Mouse (Mus musculus) CH12.LX (cell line): ENCODE data around the gene Sh3bp5l. TPM values are rescaled to one million over a fixed set of nuclear protein-coding genes. Genes with fewer than 3 reads are reported as not detected.
A peak's percentile ranks its signal among the peaks of the same experiment; 100 is the strongest.

ENCODE experiments used
- DNase-seq: peaks from one replicate; pipeline ENCODE4 v3.0.0-alpha.2; 2013; ENCODE audit errors: extremely low read depth
- H3K27ac ChIP-seq: 2 replicates; pipeline ENCODE4 v1.5.1; 2012; ENCODE audit warnings: low read depth, mild to moderate bottlenecking, control low read depth, moderate library complexity; ENCODE audit not compliant: insufficient read depth
- H3K27me3 ChIP-seq: replicated peaks from 2 replicates; pipeline ENCODE3; 2012; ENCODE audit warnings: inconsistent platforms
- H3K36me3 ChIP-seq, 2 experiments: replicated peaks in 1 of 2; 2 replicates each; pipeline versions ENCODE3 to v1.6.1; 2012; ENCODE audit warnings: inconsistent platforms in 1 of 2, low read length in 1 of 2, mild to moderate bottlenecking in 1 of 2, mixed read lengths in 1 of 2, moderate library complexity in 1 of 2; ENCODE audit not compliant: control insufficient read depth in 1 of 2, insufficient read depth in 1 of 2
- H3K4me1 ChIP-seq, 2 experiments: 2 replicates each; pipeline ENCODE4 v1.6.1; 2012; ENCODE audit warnings: inconsistent platforms in 1 of 2, moderate library complexity in 1 of 2; ENCODE audit not compliant: insufficient read depth in 2 of 2, control insufficient read depth in 1 of 2
- H3K4me2 ChIP-seq: 2 replicates; pipeline ENCODE4 v1.6.1; 2012; ENCODE audit warnings: low read depth, mild to moderate bottlenecking, control low read depth; ENCODE audit not compliant: poor library complexity, insufficient read depth, severe bottlenecking
- H3K4me3 ChIP-seq, 3 experiments: fragments of 150-350 bp in 1 of 3; sonication (generic) in 1 of 3; replicated peaks in 1 of 3; 2 replicates each; pipeline versions ENCODE3 to v1.5.1; 2011 to 2012; ENCODE audit warnings: low read depth in 2 of 3, low read length in 2 of 3, mild to moderate bottlenecking in 2 of 3, moderate library complexity in 2 of 3, control low read depth in 1 of 3, improper control_type of control experiment in 1 of 3, inconsistent platforms in 1 of 3, mixed read lengths in 1 of 3; ENCODE audit not compliant: poor library complexity in 1 of 3
- H3K79me2 ChIP-seq: replicated peaks from 2 replicates; pipeline ENCODE4 v1.6.1; 2012; ENCODE audit warnings: mild to moderate bottlenecking, moderate library complexity; ENCODE audit not compliant: control insufficient read depth, poor library complexity, insufficient read depth, severe bottlenecking; ENCODE audit errors: extremely low read depth
- H3K9ac ChIP-seq: 2 replicates; pipeline ENCODE4 v1.6.1; 2012; ENCODE audit warnings: low read depth, mild to moderate bottlenecking, control low read depth, moderate library complexity; ENCODE audit not compliant: insufficient read depth
- H3K9me3 ChIP-seq: replicated peaks from 2 replicates; pipeline ENCODE3; 2012; ENCODE audit warnings: low read length, inconsistent platforms, mixed read lengths
- BHLHE40 ChIP-seq: IDR thresholded peaks from 2 replicates; pipeline ENCODE4 v1.6.1; 2011; ENCODE audit warnings: mild to moderate bottlenecking, low read depth, low read length, improper control_type of control experiment
- CHD2 ChIP-seq: IDR thresholded peaks from 2 replicates; pipeline ENCODE4 v1.6.1; 2011; ENCODE audit warnings: low read length, improper control_type of control experiment
- E2F4 ChIP-seq: IDR thresholded peaks from 2 replicates; pipeline ENCODE4 v1.6.1; 2011; ENCODE audit warnings: low read depth, low read length, improper control_type of control experiment; ENCODE audit not compliant: insufficient replicate concordance
- ETS1 ChIP-seq: conservative IDR thresholded peaks from 2 replicates; pipeline ENCODE4 v1.6.1; 2012; ENCODE audit warnings: low read depth, mild to moderate bottlenecking, inconsistent platforms, low read length, improper control_type of control experiment, moderate library complexity
- GABPA ChIP-seq: IDR thresholded peaks from 2 replicates; pipeline ENCODE4 v1.6.1; 2012; ENCODE audit warnings: low read depth, low read length, improper control_type of control experiment, inconsistent platforms; ENCODE audit not compliant: insufficient replicate concordance
- IRF4 ChIP-seq: IDR thresholded peaks from 2 replicates; pipeline ENCODE4 v1.6.1; 2014; ENCODE audit warnings: low read depth, mild to moderate bottlenecking, inconsistent platforms, low read length, improper control_type of control experiment
- JUN ChIP-seq: IDR thresholded peaks from 2 replicates; pipeline ENCODE4 v1.6.1; 2011; ENCODE audit warnings: low read depth, mild to moderate bottlenecking, low read length, improper control_type of control experiment, moderate library complexity; ENCODE audit not compliant: insufficient read depth
- KAT2A ChIP-seq: IDR thresholded peaks from 2 replicates; pipeline ENCODE4 v1.6.1; 2012; ENCODE audit warnings: low read length, improper control_type of control experiment, inconsistent platforms; ENCODE audit not compliant: insufficient replicate concordance
- MAFK ChIP-seq: IDR thresholded peaks from 2 replicates; pipeline ENCODE4 v1.6.1; 2011; ENCODE audit warnings: low read length, improper control_type of control experiment; ENCODE audit not compliant: insufficient replicate concordance
- MAX ChIP-seq: IDR thresholded peaks from 2 replicates; pipeline ENCODE4 v1.6.1; 2011; ENCODE audit warnings: low read length, improper control_type of control experiment
- MAZ ChIP-seq: IDR thresholded peaks from 2 replicates; pipeline ENCODE4 v1.6.1; 2012; ENCODE audit warnings: low read depth, mild to moderate bottlenecking, inconsistent platforms, low read length, improper control_type of control experiment, moderate library complexity
- MXI1 ChIP-seq: IDR thresholded peaks from 2 replicates; pipeline ENCODE4 v1.6.1; 2011; ENCODE audit warnings: mild to moderate bottlenecking, low read depth, low read length, improper control_type of control experiment
- MYC ChIP-seq: IDR thresholded peaks from 2 replicates; pipeline ENCODE4 v1.6.1; 2011; ENCODE audit warnings: low read depth, mild to moderate bottlenecking, improper control_type of control experiment, low read length
- NELFE ChIP-seq: IDR thresholded peaks from 2 replicates; pipeline ENCODE4 v1.6.1; 2011; ENCODE audit warnings: low read depth, low read length, improper control_type of control experiment
- POLR2AphosphoS2 ChIP-seq: IDR thresholded peaks from 2 replicates; pipeline ENCODE4 v1.6.1; 2011; ENCODE audit warnings: low read depth, low read length, improper control_type of control experiment
- RCOR1 ChIP-seq: conservative IDR thresholded peaks from 2 replicates; pipeline ENCODE4 v1.6.1; 2012; ENCODE audit warnings: low read depth, mild to moderate bottlenecking, inconsistent platforms, low read length, improper control_type of control experiment
- SIN3A ChIP-seq: IDR thresholded peaks from 2 replicates; pipeline ENCODE4 v1.6.1; 2012; ENCODE audit warnings: low read length, improper control_type of control experiment, inconsistent platforms
- TBP ChIP-seq: conservative IDR thresholded peaks from 2 replicates; pipeline ENCODE4 v1.6.1; 2011; ENCODE audit warnings: low read depth, low read length, improper control_type of control experiment
- TCF12 ChIP-seq: IDR thresholded peaks from 2 replicates; pipeline ENCODE4 v1.6.1; 2014; ENCODE audit warnings: low read depth, mild to moderate bottlenecking, inconsistent platforms, low read length, improper control_type of control experiment
- UBTF ChIP-seq: IDR thresholded peaks from 2 replicates; pipeline ENCODE4 v1.6.1; 2012; ENCODE audit warnings: low read depth, mild to moderate bottlenecking, inconsistent platforms, low read length, improper control_type of control experiment, moderate library complexity
- USF2 ChIP-seq: conservative IDR thresholded peaks from 2 replicates; pipeline ENCODE4 v1.6.1; 2011; ENCODE audit warnings: low read depth, low read length, improper control_type of control experiment
- ZKSCAN1 ChIP-seq: IDR thresholded peaks from 2 replicates; pipeline ENCODE4 v1.6.1; 2012; ENCODE audit warnings: low read depth, inconsistent platforms, low read length, improper control_type of control experiment, borderline replicate concordance
- ZMIZ1 ChIP-seq: IDR thresholded peaks from 2 replicates; pipeline ENCODE4 v1.6.1; 2012; ENCODE audit warnings: low read depth, mild to moderate bottlenecking, inconsistent platforms, low read length, improper control_type of control experiment
- ZNF384 ChIP-seq: IDR thresholded peaks from 2 replicates; pipeline ENCODE4 v1.6.1; 2012; ENCODE audit warnings: low read depth, low read length, improper control_type of control experiment, inconsistent platforms
- dilution Hi-C: fragments of 300-500 bp; cut with MboI; formaldehyde crosslinking; loops from 2 replicates; pipeline ENCODE4 v1.14.3; 2020; ENCODE audit warnings: low sequenced_read_pairs; ENCODE audit not compliant: extremely low pct_unique_long_range_greater_than_20kb, extremely low pct_ligation_motif_present
- in situ Hi-C: fragments of 300-500 bp; cut with MboI; formaldehyde crosslinking; loops from 3 replicates; pipeline ENCODE4 v1.14.3; 2019; ENCODE audit warnings: low sequenced_read_pairs, low pct_ligation_motif_present, low pct_unique_long_range_greater_than_20kb, mixed read lengths
- polyA plus RNA-seq: library from polyadenylated mRNA; unstranded; fragments of >175 nt; gene quantifications from 2 replicates; pipeline ENCODE4 v1.2.1, GENCODE M21; 2012; ENCODE audit warnings: low read depth; ENCODE audit not compliant: insufficient read length
- total RNA-seq, 2 experiments: library from RNA; depleted of rRNA; stranded (reverse); fragments of 300-350 nt in 1 of 2; fragments of >200 nt in 1 of 2; gene quantifications; 2 replicates each; pipeline ENCODE4 v1.2.3; 2012 to 2014

The Sh3bp5l gene
- total and polyA plus RNA-seq, 3 experiments, result 18.6 to 27.7 (median 22.8) TPM

GRCm38 (mm10) chr11:58292791-58293190 is 37.7 kb upstream of the Sh3bp5l start:
- H3K4me2 ChIP-seq, result no peak overlapping the region
- no peak for DNase-seq
- in situ Hi-C loops (no loop called here), dilution Hi-C loops (no loop called here)
- peaks cover 6% of the 10 kb centered on the region for H3K9me3 ChIP-seq
- peaks cover 3 to 7% of the 10 kb centered on the region in 2 experiments; a peak in 1 of 4 replicates for H3K4me1 ChIP-seq
- peaks cover 77% of the 10 kb centered on the region for H3K27me3 ChIP-seq
- TF ChIP-seq TCF12, result no peak
- TF ChIP-seq CHD2, result peak; percentile 74
- TF ChIP-seq MAZ, result no peak
- TF ChIP-seq E2F4, result no peak
- TF ChIP-seq TBP, result no peak
- TF ChIP-seq MYC, result no peak
- no peak overlapping the region for H3K4me3 ChIP-seq
- H3K79me2 ChIP-seq, result no peaks in the 10 kb centered on the region
- no peak overlapping the region for H3K9ac ChIP-seq
- no peaks in the 10 kb centered on the region for H3K36me3 ChIP-seq
- no peak overlapping the region for H3K27ac ChIP-seq

- peaks cover 6% of the 10 kb centered on the region for H3K9me3 ChIP-seq
- DNase-seq, result no peak
- no peak overlapping the region for H3K4me3 ChIP-seq
- in situ Hi-C loops, result no loop called here
- peaks cover 51% of the 10 kb centered on the region for H3K27me3 ChIP-seq
- H3K27ac ChIP-seq, result no peak overlapping the region
- no peaks in the 10 kb centered on the region for H3K36me3 ChIP-seq
- no peak for TF ChIP-seq SIN3A
- TF ChIP-seq ZMIZ1, result no peak
- H3K4me2 ChIP-seq, result no peak overlapping the region
- no peaks in the 10 kb centered on the region for H3K79me2 ChIP-seq
- no peak overlapping the region for H3K9ac ChIP-seq
- dilution Hi-C loops, result no loop called here
- H3K4me1 ChIP-seq, result peaks cover 2 to 14% of the 10 kb centered on the region in 2 experiments; a peak in 2 of 4 replicates
Observed at GRCm38 (mm10) chr11:58297396-58297795, 33.1 kb upstream of the Sh3bp5l start.

GRCm38 (mm10) chr11:58301057-58301456 is 29.5 kb upstream of the Sh3bp5l start:
- H3K4me2 ChIP-seq, result peak overlapping the region; percentile 37
- in situ Hi-C loops, result loop anchor here (10.0 kb wide), 2 partner anchors 116 to 346 kb away; no protein-coding TSS in a partner anchor
- no peak for TF ChIP-seq ZKSCAN1
- 0 out of 2 replicates have a peak, but pooled peaks have one; percentile 17 for TF ChIP-seq KAT2A
- TF ChIP-seq GABPA, result peak; percentile 36; the same call in 1 of the 2 replicates
- TF ChIP-seq JUN, result peak; percentile 95
- TF ChIP-seq ETS1, result peak; percentile 61; the same call in 1 of the 2 replicates
- no peak for TF ChIP-seq USF2
- TF ChIP-seq CHD2, result 0 out of 2 replicates have a peak, but pooled peaks have one; percentile 51
- peak; percentile 69; the same call in 1 of the 2 replicates for TF ChIP-seq UBTF
- TF ChIP-seq SIN3A, result no peak; the same call in 1 of the 2 replicates
- peak; percentile 33; the same call in 1 of the 2 replicates for TF ChIP-seq NELFE
- TF ChIP-seq MXI1, result peak; percentile 71
- TF ChIP-seq POLR2AphosphoS2, result no peak
- TF ChIP-seq MAX, result peak; percentile 71
- TF ChIP-seq IRF4, result peak; percentile 98
- TF ChIP-seq MYC, result peak; percentile 55; the same call in 1 of the 2 replicates
- TF ChIP-seq MAFK, result peak; percentile 27; the same call in 1 of the 2 replicates
- no peak for TF ChIP-seq ZNF384
- 0 out of 2 replicates have a peak, but pooled peaks have one; percentile 38 for TF ChIP-seq E2F4
- peak; percentile 55; the same call in 1 of the 2 replicates for TF ChIP-seq BHLHE40
- TF ChIP-seq RCOR1, result peak; percentile 89

More at GRCm38 (mm10) chr11:58301057-58301456, 29.5 kb upstream of the Sh3bp5l start:
- dilution Hi-C loops, result no loop called here
- Histone ChIP-seq H3K36me3 (no peaks in the 10 kb centered on the region), H3K79me2 (no peaks in the 10 kb centered on the region), H3K9ac (peak overlapping the region; percentile 38), H3K27me3 (peaks cover 30% of the 10 kb centered on the region), H3K4me3 (peak overlapping the region; percentile 39 to 57 (median 51)), H3K9me3 (no peaks in the 10 kb centered on the region), H3K27ac (no peak overlapping the region), H3K4me1 (peaks cover 2 to 22% of the 10 kb centered on the region in 2 experiments; a peak in 2 of 4 replicates)
- DNase-seq, result peak; percentile 82
